Mouse (Mus musculus): ENCODE results near the gene Shank2.

DNA sequence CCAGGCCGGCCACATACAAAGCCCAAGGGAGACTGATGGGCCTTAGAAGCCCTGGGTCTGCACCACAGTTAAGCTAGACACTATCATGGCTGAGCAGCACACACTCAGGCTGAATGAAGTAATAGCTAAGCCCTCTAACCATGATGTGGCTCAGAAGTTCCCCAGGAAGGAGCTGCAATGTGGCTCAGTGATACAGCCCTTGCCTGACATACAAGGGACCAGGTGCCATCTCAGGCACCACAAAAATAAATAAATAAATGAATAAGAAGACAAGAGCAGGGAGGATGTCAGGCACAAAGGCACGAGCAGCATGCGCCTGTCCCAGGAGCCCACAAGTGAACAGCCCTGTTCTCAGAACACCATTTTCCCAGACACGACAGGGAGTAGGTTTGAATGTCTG, 440.2 kb downstream of the Shank2 start:
- TF ChIP-seq CTCF (IDR thresholded peaks at IDR 0.05) (no peak), EP300 (IDR thresholded peaks at IDR 0.05) (no peak)

All from lung, postnatal 0 days (tissue).